In the genomic region with DNA sequence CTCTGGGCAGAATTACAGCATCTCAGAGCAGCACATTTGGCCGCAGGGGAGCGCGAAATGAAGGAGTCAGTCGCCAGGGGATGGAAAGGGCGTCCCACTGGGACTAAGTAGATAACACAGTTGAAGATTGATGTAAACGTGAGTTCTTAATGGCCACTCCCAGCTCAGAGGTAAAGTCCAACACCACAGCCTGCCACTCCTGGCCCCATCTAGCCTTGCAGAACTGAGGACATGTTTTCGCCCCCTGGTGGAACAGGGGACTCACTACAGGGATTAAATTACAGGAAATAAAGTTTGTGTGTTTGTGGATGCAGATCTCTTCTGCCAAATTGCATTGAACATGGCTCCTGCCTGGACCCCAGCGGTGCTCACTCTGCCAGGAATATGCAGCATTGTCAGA, we compare ENCODE assay signal across 8 mouse cellular contexts.
DNase-seq lines count a peak whose midpoint lies in the region; TF ChIP-seq lines count a peak whose summit lies in the region.

No protein-coding gene starts in this region.

- peak; percentile 25 for DNase-seq in adrenal gland, postnatal 10 days
- no peak for DNase-seq in adrenal gland, adult 18-20 months (ENCODE audit: low spot score in 2 of 2)
- DNase-seq in left cerebral cortex, adult 2 months (ENCODE audit: extremely low spot score in 1 of 2, low spot score in 2 of 2): peak in 1 of 2 experiments; percentile 12
- no peak for DNase-seq in left cerebral cortex, adult 8-10 months (ENCODE audit: low spot score in 2 of 2)
- DNase-seq in brain, adult 2 months (ENCODE audit: low read depth, low spot score): peak; percentile 24
- DNase-seq in kidney, postnatal 25 days: peak; percentile 14 to 39
- peak; percentile 44 for DNase-seq in splenic B cell, adult 2 months (ENCODE audit: low read depth, low spot score)
- no peak for DNase-seq in left cerebral cortex, adult 18-20 months (ENCODE audit: low spot score in 2 of 2)

- H3K27ac ChIP-seq in left cerebral cortex, adult 2 months: no peak overlapping the region

- TF ChIP-seq CTCF in left cerebral cortex, adult 2 months (IDR thresholded peaks at IDR 0.05): peak; percentile 65

- H3K36me3 ChIP-seq in splenic B cell, adult 2 months (ENCODE audit: control insufficient read depth, insufficient read depth, low read length, poor library complexity, severe bottlenecking): no peaks in the 10 kb centered on the region

- no peak overlapping the region for H3K4me3 ChIP-seq in left cerebral cortex, adult 2 months

- H3K27me3 ChIP-seq in splenic B cell, adult 2 months (ENCODE audit: control insufficient read depth, insufficient read depth, low read length, poor library complexity, severe bottlenecking): no peaks in the 10 kb centered on the region

- intact Hi-C loops in left cerebral cortex, adult 2 months (cut with DNase I): loop anchor here (5.0 to 10.0 kb wide), 3 partner anchors 76 to 584 kb away; a partner anchor contains a TSS

Comparison
In these comparisons a context has a peak if more than half of its experiments do, and no peak if none do; other contexts are left out.
1. DNase-seq: peak in adrenal gland, postnatal 10 days (single experiment), brain, adult 2 months (single experiment), kidney, postnatal 25 days (2 of 2) and splenic B cell, adult 2 months (single experiment); none in adrenal gland, adult 18-20 months (0 of 2), left cerebral cortex, adult 8-10 months (0 of 2) and left cerebral cortex, adult 18-20 months (0 of 2).